Mouse (Mus musculus) brain, adult 2 months (tissue): ENCODE measurements at regions not wholly inside any gene's neighbourhood (a gene's known extent, or its start where the extent isn't known, plus 50 kb on each side); places are given as distances from the start of the nearest gene placed in this dataset.
A peak's percentile ranks its signal among the peaks of the same experiment; 100 is the strongest.

ENCODE experiments used
- DNase-seq: peaks from one replicate; pipeline ENCODE4 v3.0.0; 2011; ENCODE audit warnings: low read depth, low spot score

DNA sequence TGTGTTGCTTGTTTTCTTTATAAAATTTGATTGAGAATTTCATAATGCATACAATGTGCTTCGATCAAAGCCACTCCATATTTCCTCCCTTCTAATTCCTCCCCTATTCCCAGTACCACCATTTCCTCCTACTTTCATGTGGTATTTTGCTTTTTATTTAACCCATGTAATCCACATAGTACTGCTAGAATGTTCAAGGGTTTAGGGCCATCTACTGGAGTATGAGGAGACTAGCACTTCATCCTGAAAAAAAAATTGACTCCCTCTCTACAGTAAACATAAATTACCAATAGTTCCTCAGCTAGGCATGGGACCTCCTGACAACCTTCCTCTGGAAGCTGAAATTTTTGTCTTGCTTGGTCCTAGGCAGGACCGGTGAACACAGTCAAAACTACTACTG is 163.0 kb downstream of the Gpr165 start:
- DNase-seq = peak; percentile 5

DNA sequence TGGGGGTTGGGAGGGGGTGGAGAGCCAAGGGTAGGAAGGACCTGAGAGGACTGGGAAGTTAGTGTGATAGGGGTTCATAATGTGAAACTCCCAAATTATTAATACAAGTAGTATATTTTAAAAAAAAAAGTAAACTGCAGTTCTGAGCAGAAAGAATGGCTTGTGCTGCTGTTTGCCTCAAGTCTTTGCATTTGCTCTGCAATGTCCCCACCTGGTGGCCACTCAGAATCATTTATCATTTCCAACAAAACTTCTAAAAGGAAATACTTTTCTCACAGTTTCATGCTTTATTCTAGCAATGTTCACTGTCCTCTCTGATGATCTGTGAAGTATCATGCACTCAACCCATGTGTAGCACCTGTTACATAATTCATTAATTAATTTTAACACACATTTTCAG is 165.5 kb downstream of the Gpr165 start:
- peak; percentile 58 for DNase-seq

GRCm38 (mm10) chrX:96879154-96879553 is 165.9 kb downstream of the Gpr165 start:
- DNase-seq = no peak

- DNase-seq = peak; percentile 27
Measured at GRCm38 (mm10) chrX:96900636-96901035, 171.8 kb upstream of the Pgr15l start.
